Mouse (Mus musculus) embryonic facial prominence, embryonic 12.5 days (tissue): ENCODE results near the gene Slc22a15. TPM values are rescaled to one million over a fixed set of nuclear protein-coding genes. Genes with fewer than 3 reads are reported as not detected.

Source experiments
- ATAC-seq: fragments of 200-750 bp; cut with Nextera tagmentation; 2 replicates; pipeline ENCODE4 v1.8.0; 2017; ENCODE audit not compliant: insufficient number of reproducible peaks, insufficient read depth, low FRiP score, low TSS enrichment
- H3K27ac ChIP-seq: fragments of 300-500 bp; sonication (generic); 2 replicates; pipeline ENCODE4 v1.5.1; 2016; ENCODE audit warnings: mild to moderate bottlenecking
- H3K27me3 ChIP-seq: fragments of 300-500 bp; sonication (generic); 2 replicates; pipeline ENCODE4 v1.6.1; 2016; ENCODE audit warnings: mild to moderate bottlenecking, moderate library complexity
- H3K36me3 ChIP-seq: fragments of 300-500 bp; sonication (generic); 2 replicates; pipeline ENCODE4 v1.6.1; 2016; ENCODE audit warnings: mild to moderate bottlenecking
- H3K4me1 ChIP-seq: fragments of 300-500 bp; sonication (generic); 2 replicates; pipeline ENCODE4 v1.6.1; 2016
- H3K4me2 ChIP-seq: fragments of 300-500 bp; sonication (generic); replicated peaks from 2 replicates; pipeline ENCODE4 v1.6.1; 2016; ENCODE audit warnings: mild to moderate bottlenecking, moderate library complexity
- H3K4me3 ChIP-seq: fragments of 300-500 bp; sonication (generic); 2 replicates; pipeline ENCODE4 v1.5.1; 2016; ENCODE audit warnings: mild to moderate bottlenecking
- H3K9ac ChIP-seq: fragments of 300-500 bp; sonication (generic); 2 replicates; pipeline ENCODE4 v1.6.1; 2016; ENCODE audit warnings: mild to moderate bottlenecking, moderate library complexity
- H3K9me3 ChIP-seq: fragments of 300-500 bp; sonication (generic); 2 replicates; pipeline ENCODE4 v1.6.1; 2016; ENCODE audit warnings: mild to moderate bottlenecking, moderate library complexity
- WGBS: fragments of 180-500 bp; shearing (Covaris S2); methylation state at CpG from one replicate; pipeline ENCODE4 v1.1.7; 2016; 5-methylcytosine and 5-hydroxymethylcytosine counted together
- polyA plus RNA-seq: library from polyadenylated mRNA; unstranded; fragments of >200 nt; fragmentation: Nextera tagmentation; extraction: Ambion mirVana; gene quantifications from 2 replicates; pipeline ENCODE4 v1.2.1, GENCODE M21; 2016

Slc22a15 gene
- polyA plus RNA-seq, 1 experiment from 2014 or later, result 6.3 TPM

- H3K27me3 ChIP-seq, result no peaks in the 10 kb centered on the region
- no peaks in the 10 kb centered on the region for H3K9me3 ChIP-seq
- 67% methylated on average over 7 of the region's 7 CpGs for WGBS
- H3K27ac ChIP-seq, result no peak overlapping the region
- H3K4me3 ChIP-seq, result no peak overlapping the region
- no peaks in the 10 kb centered on the region for H3K4me1 ChIP-seq
- ATAC-seq, result no peak
- no peak overlapping the region for H3K4me2 ChIP-seq
- H3K36me3 ChIP-seq, result no peaks in the 10 kb centered on the region
- H3K9ac ChIP-seq, result no peak overlapping the region
These were observed 64.1 kb downstream of the Slc22a15 start for GRCm38 (mm10) chr3:101860151-101860550.

GRCm38 (mm10) chr3:101859740-101860139, 64.5 kb downstream of the Slc22a15 start:
- 82% methylated on average over 7 of the region's 7 CpGs for WGBS
- no peak for ATAC-seq

GRCm38 (mm10) chr3:101854075-101854474, 70.2 kb downstream of the Slc22a15 start:
- Histone ChIP-seq H3K36me3 (no peaks in the 10 kb centered on the region), H3K4me3 (no peak overlapping the region), H3K4me2 (no peak overlapping the region), H3K9ac (no peak overlapping the region), H3K27me3 (no peaks in the 10 kb centered on the region), H3K4me1 (no peaks in the 10 kb centered on the region), H3K9me3 (no peaks in the 10 kb centered on the region), H3K27ac (no peak overlapping the region)
- ATAC-seq, result no peak
- whole genome bisulfite sequencing, result 84% methylated on average over 1 of the region's 1 CpGs

More at GRCm38 (mm10) chr3:101859740-101860139, 64.5 kb downstream of the Slc22a15 start:
- no peak overlapping the region for H3K9ac ChIP-seq
- H3K27ac ChIP-seq, result no peak overlapping the region
- no peak overlapping the region for H3K4me3 ChIP-seq
- H3K4me1 ChIP-seq, result no peaks in the 10 kb centered on the region
- H3K36me3 ChIP-seq, result no peaks in the 10 kb centered on the region
- H3K4me2 ChIP-seq, result no peak overlapping the region
- no peaks in the 10 kb centered on the region for H3K9me3 ChIP-seq
- H3K27me3 ChIP-seq, result no peaks in the 10 kb centered on the region

- 79% methylated on average over 6 of the region's 6 CpGs for WGBS
- no peak for ATAC-seq
- Histone ChIP-seq H3K36me3 (no peaks in the 10 kb centered on the region), H3K9me3 (no peaks in the 10 kb centered on the region), H3K4me2 (no peak overlapping the region), H3K4me3 (no peak overlapping the region), H3K27ac (no peak overlapping the region), H3K27me3 (no peaks in the 10 kb centered on the region), H3K9ac (no peak overlapping the region), H3K4me1 (no peaks in the 10 kb centered on the region)
These were observed 72.9 kb downstream of the Slc22a15 start for GRCm38 (mm10) chr3:101851363-101851762.

GRCm38 (mm10) chr3:101848816-101849215, 75.4 kb downstream of the Slc22a15 start, which contains the start of gene Mab21l3:
TSS of gene Mab21l3 (minus strand) at chr3:101848959.
- no peaks in the 10 kb centered on the region for H3K27me3 ChIP-seq
- no peaks in the 10 kb centered on the region for H3K4me1 ChIP-seq
- ATAC-seq, result no peak
- WGBS, result 80% methylated on average over 5 of the region's 5 CpGs
- no peak within 1 kb of the TSS for H3K9ac ChIP-seq
- H3K4me3 ChIP-seq, result no peak within 1 kb of the TSS
- no peaks in the 10 kb centered on the region for H3K36me3 ChIP-seq
- H3K27ac ChIP-seq, result no peak within 1 kb of the TSS
- H3K9me3 ChIP-seq, result no peaks in the 10 kb centered on the region
- H3K4me2 ChIP-seq, result no peak within 1 kb of the TSS

GRCm38 (mm10) chr3:101846096-101846495, 78.2 kb downstream of the Slc22a15 start:
- Histone ChIP-seq H3K27ac (no peak overlapping the region), H3K36me3 (no peaks in the 10 kb centered on the region)

GRCm38 (mm10) chr3:101842372-101843094, 81.7 kb downstream of the Slc22a15 start:
- no peaks in the 10 kb centered on the region for H3K4me1 ChIP-seq
- no peaks in the 10 kb centered on the region for H3K27me3 ChIP-seq
- no peaks in the 10 kb centered on the region for H3K36me3 ChIP-seq
- no peak overlapping the region for H3K9ac ChIP-seq
- H3K4me3 ChIP-seq, result no peak overlapping the region
- no peaks in the 10 kb centered on the region for H3K9me3 ChIP-seq
- no peak for ATAC-seq
- H3K27ac ChIP-seq, result no peak overlapping the region
- WGBS, result 63% methylated on average over 7 of the region's 7 CpGs
- no peak overlapping the region for H3K4me2 ChIP-seq

More at GRCm38 (mm10) chr3:101846096-101846495, 78.2 kb downstream of the Slc22a15 start:
- Histone ChIP-seq H3K27me3 (no peaks in the 10 kb centered on the region), H3K4me2 (no peak overlapping the region), H3K4me1 (no peaks in the 10 kb centered on the region), H3K9me3 (no peaks in the 10 kb centered on the region), H3K4me3 (no peak overlapping the region), H3K9ac (no peak overlapping the region)
- 52% methylated on average over 4 of the region's 4 CpGs for WGBS
- ATAC-seq, result no peak

- no peaks in the 10 kb centered on the region for H3K27me3 ChIP-seq
- H3K4me2 ChIP-seq, result no peak overlapping the region
- no peak overlapping the region for H3K27ac ChIP-seq
- H3K9me3 ChIP-seq, result no peaks in the 10 kb centered on the region
- ATAC-seq, result no peak
- H3K36me3 ChIP-seq, result no peaks in the 10 kb centered on the region
- no peak overlapping the region for H3K9ac ChIP-seq
- H3K4me3 ChIP-seq, result no peak overlapping the region
- peaks cover 15% of the 10 kb centered on the region for H3K4me1 ChIP-seq
- 86% methylated on average over 9 of the region's 9 CpGs for WGBS
These were observed 84.9 kb downstream of the Slc22a15 start for GRCm38 (mm10) chr3:101839327-101839726.

- H3K27me3 ChIP-seq, result no peaks in the 10 kb centered on the region
These were observed 87.3 kb downstream of the Slc22a15 start for GRCm38 (mm10) chr3:101836971-101837370.

GRCm38 (mm10) chr3:101836532-101836931, 87.7 kb downstream of the Slc22a15 start:
- peak overlapping the region; percentile 63 for H3K27ac ChIP-seq
- peak overlapping the region; percentile 49 for H3K4me2 ChIP-seq
- peak overlapping the region; percentile 4; the same call in 1 of the 2 replicates for H3K4me3 ChIP-seq
- no peaks in the 10 kb centered on the region for H3K36me3 ChIP-seq
- H3K27me3 ChIP-seq, result no peaks in the 10 kb centered on the region
- H3K9me3 ChIP-seq, result no peaks in the 10 kb centered on the region
- ATAC-seq, result no peak
- WGBS, result 73% methylated on average over 5 of the region's 5 CpGs
- no peak overlapping the region for H3K9ac ChIP-seq
- H3K4me1 ChIP-seq, result peaks cover 23% of the 10 kb centered on the region

More at GRCm38 (mm10) chr3:101836971-101837370, 87.3 kb downstream of the Slc22a15 start:
- no peaks in the 10 kb centered on the region for H3K36me3 ChIP-seq
- no peak overlapping the region for H3K4me2 ChIP-seq
- peaks cover 18% of the 10 kb centered on the region for H3K4me1 ChIP-seq
- no peak overlapping the region for H3K4me3 ChIP-seq
- H3K9ac ChIP-seq, result no peak overlapping the region
- H3K9me3 ChIP-seq, result no peaks in the 10 kb centered on the region
- 87% methylated on average over 3 of the region's 3 CpGs for WGBS
- peak overlapping the region; percentile 63; the same call in 1 of the 2 replicates for H3K27ac ChIP-seq
- no peak for ATAC-seq

GRCm38 (mm10) chr3:101836045-101836444, 88.2 kb downstream of the Slc22a15 start:
- no peak overlapping the region; the same call in 1 of the 2 replicates for H3K9ac ChIP-seq
- peaks cover 28% of the 10 kb centered on the region for H3K4me1 ChIP-seq
- under 1% methylated on average over 8 of the region's 8 CpGs for WGBS
- H3K27me3 ChIP-seq, result no peaks in the 10 kb centered on the region
- no peaks in the 10 kb centered on the region for H3K9me3 ChIP-seq
- H3K36me3 ChIP-seq, result no peaks in the 10 kb centered on the region
- peak overlapping the region; percentile 49 for H3K4me2 ChIP-seq
- peak overlapping the region; percentile 64 for H3K27ac ChIP-seq
- H3K4me3 ChIP-seq, result peak overlapping the region; percentile 4; the same call in 1 of the 2 replicates
- ATAC-seq, result peak; percentile 90

GRCm38 (mm10) chr3:101831189-101831858, 92.9 kb downstream of the Slc22a15 start:
- Histone ChIP-seq H3K4me3 (no peak overlapping the region), H3K4me2 (no peak overlapping the region), H3K4me1 (peaks cover 22% of the 10 kb centered on the region), H3K9ac (no peak overlapping the region), H3K27me3 (no peaks in the 10 kb centered on the region), H3K27ac (no peak overlapping the region), H3K36me3 (no peaks in the 10 kb centered on the region), H3K9me3 (no peaks in the 10 kb centered on the region)
- WGBS, result 24% methylated on average over 10 of the region's 10 CpGs
- ATAC-seq, result no peak
